Mouse (Mus musculus): Measurements from ENCODE around the gene Oaf. TPM values are rescaled to one million over a fixed set of nuclear protein-coding genes. Genes with fewer than 3 reads are reported as not detected.

The Oaf gene
- polyA plus RNA-seq, 1 experiment from 2014 or later = 17.3 TPM

- H3K27ac ChIP-seq (replicated peaks) = no peak overlapping the region
- H3K27me3 ChIP-seq = peaks cover 20% of the 10 kb centered on the region
- peaks cover 15% of the 10 kb centered on the region for H3K4me1 ChIP-seq (replicated peaks)
- WGBS = 37% methylated on average over 11 of the region's 11 CpGs
- no peak overlapping the region for H3K4me3 ChIP-seq
- peak; percentile 65; the same call in 1 of the 2 replicates for ATAC-seq (ENCODE audit: low read depth)
- H3K36me3 ChIP-seq = no peaks in the 10 kb centered on the region
- no peak overlapping the region for H3K9ac ChIP-seq
- no peaks in the 10 kb centered on the region for H3K9me3 ChIP-seq
- H3K4me2 ChIP-seq = no peak overlapping the region
Measured at GRCm38 (mm10) chr9:43210771-43211450, 28.8 kb downstream of the Oaf start.

DNA sequence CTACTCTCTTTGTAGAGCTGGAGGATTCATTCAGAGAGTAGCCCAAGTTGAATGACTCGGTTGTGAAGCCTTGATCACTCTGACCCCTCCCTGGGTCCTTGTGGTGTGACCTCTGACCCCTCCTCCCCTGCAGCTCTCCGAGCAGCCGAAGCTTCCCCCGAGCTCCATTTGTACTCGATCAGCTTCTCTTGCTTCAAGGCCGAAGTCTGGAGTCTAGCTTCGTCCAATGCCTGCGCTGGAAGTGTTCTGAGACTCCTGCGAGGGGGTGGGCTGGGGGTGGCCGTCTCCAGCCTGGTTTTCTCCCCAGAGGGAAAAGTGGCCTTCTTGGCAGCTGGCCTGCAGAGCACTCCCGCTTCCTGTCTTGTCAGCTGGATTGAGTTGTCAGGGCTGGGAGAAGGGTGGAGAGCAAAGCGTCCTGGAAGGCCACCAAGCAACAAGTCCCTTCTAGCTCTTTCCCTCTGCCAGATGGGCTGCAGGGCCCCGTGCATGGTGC lies 29.5 kb downstream of the Oaf start, which contains the start of gene Pou2f3:
Gene Pou2f3 (minus strand): TSS at position 180 of the 493 bp plus-strand sequence.
- Histone ChIP-seq H3K9me3 (no peaks in the 10 kb centered on the region), H3K27ac (replicated peaks) (no peak within 1 kb of the TSS), H3K27me3 (peaks cover 27% of the 10 kb centered on the region), H3K36me3 (no peaks in the 10 kb centered on the region), H3K4me3 (no peak within 1 kb of the TSS), H3K4me2 (0 out of 2 replicates have a peak within 1 kb of the TSS, but pooled peaks have one; percentile 21), H3K9ac (peak within 1 kb of the TSS; percentile 26), H3K4me1 (replicated peaks) (peaks cover 22% of the 10 kb centered on the region)
- WGBS = 6% methylated on average over 13 of the region's 13 CpGs
- ATAC-seq (ENCODE audit: low read depth) = no peak

DNA sequence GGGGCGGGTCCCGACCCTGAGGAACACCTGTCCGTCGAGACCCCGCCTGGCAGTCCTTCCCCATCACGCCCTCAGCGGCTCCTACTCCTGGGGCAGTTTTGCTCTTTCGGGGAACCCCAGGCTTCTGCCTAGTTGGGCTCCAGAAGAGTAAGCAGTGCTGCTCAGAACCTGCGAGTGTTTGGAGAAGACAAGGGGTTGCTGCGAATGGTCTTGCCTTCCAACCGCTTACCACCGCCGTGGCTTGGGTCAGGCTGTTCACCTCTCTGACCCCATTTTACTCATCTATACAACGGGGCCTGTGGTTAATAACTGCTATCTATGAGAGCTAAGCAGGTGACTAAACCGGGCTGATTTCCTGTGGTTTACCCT lies 33.7 kb downstream of the Oaf start:
- no peak overlapping the region for H3K27ac ChIP-seq (replicated peaks)
- under 1% methylated on average over 15 of the region's 15 CpGs for WGBS
- no peaks in the 10 kb centered on the region for H3K36me3 ChIP-seq
- H3K4me3 ChIP-seq = peak overlapping the region; percentile 22
- ATAC-seq (ENCODE audit: low read depth) = no peak
- peaks cover 60% of the 10 kb centered on the region for H3K27me3 ChIP-seq
- H3K9ac ChIP-seq = peak overlapping the region; percentile 45; the same call in 1 of the 2 replicates
- H3K9me3 ChIP-seq = no peaks in the 10 kb centered on the region
- H3K4me1 ChIP-seq (replicated peaks) = peaks cover 24% of the 10 kb centered on the region
- H3K4me2 ChIP-seq = peak overlapping the region; percentile 49

DNA sequence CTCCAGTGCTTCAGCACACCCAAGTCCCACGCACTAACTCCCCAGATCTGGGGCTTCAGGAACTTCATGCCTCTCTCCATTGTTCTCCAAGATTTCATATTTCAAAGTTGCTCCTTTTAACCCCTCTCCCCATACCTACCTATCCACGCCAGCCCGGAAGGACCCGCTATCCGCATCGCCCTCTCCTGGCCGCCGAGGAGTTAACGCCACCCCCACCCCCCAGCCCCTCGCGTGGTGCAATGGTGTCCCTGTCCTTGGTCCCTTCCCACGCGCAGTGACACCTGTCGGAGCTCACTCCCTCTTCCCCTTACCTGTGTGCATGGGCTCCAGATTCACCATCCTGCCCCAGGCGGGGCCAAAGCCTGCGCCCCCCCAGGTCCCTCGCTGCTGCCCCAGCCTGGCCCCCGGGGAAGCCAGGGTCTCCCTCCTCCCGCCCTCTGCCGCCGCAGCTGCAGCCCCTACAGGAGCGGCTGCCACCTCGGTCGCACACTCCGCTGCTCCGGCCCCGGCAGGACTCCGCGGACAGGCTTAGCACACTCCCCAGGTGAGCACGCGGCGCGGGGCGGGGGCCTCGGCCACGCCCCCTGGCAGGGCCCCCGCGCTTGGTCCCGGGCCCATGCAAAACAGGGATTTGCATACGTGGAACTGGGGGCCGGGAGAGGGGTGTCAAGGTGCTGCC lies 34.2 kb downstream of the Oaf start:
- Histone ChIP-seq H3K36me3 (no peaks in the 10 kb centered on the region), H3K9ac (peak overlapping the region; percentile 45; the same call in 1 of the 2 replicates), H3K27ac (replicated peaks) (no peak overlapping the region), H3K4me3 (peak overlapping the region; percentile 22), H3K9me3 (no peaks in the 10 kb centered on the region), H3K27me3 (peaks cover 60% of the 10 kb centered on the region), H3K4me2 (peak overlapping the region; percentile 49), H3K4me1 (replicated peaks) (peaks cover 20% of the 10 kb centered on the region)
- WGBS = 2% methylated on average over 41 of the region's 41 CpGs
- no peak; the same call in 1 of the 2 replicates for ATAC-seq (ENCODE audit: low read depth)

- Histone ChIP-seq H3K27ac (replicated peaks) (no peak overlapping the region), H3K9ac (no peak overlapping the region), H3K4me1 (replicated peaks) (peaks cover 2% of the 10 kb centered on the region), H3K36me3 (no peaks in the 10 kb centered on the region), H3K9me3 (no peaks in the 10 kb centered on the region), H3K4me3 (no peak overlapping the region), H3K4me2 (no peak overlapping the region), H3K27me3 (peaks cover 46% of the 10 kb centered on the region)
- WGBS = 6% methylated on average over 5 of the region's 5 CpGs
- ATAC-seq (ENCODE audit: low read depth) = no peak
Measured at GRCm38 (mm10) chr9:43200212-43200611, 39.5 kb downstream of the Oaf start.

DNA sequence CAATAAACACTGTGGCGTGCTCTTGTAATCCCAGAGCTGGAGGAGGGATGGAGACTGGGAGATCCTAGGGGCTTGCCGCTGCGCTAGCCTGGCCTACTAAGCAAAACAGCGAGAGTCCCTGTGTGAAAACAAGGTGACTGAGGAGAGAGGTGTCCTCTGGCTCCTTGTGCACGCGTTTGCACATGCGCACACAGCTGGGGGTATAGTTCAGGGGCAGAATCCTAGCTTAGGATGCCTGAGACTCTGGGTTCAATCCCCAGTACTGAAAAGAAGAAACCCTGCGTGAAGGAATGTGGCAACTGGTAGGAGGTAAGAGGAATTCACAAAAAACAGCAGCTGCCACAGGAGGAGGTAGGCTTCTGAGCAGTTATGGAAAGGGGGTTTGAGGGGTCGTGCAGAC lies 45.7 kb downstream of the Oaf start:
- peaks cover 4% of the 10 kb centered on the region for H3K4me1 ChIP-seq (replicated peaks)
- WGBS = 21% methylated on average over 9 of the region's 9 CpGs
- peaks cover 11% of the 10 kb centered on the region for H3K27me3 ChIP-seq
- ATAC-seq (ENCODE audit: low read depth) = no peak
- no peak overlapping the region for H3K4me3 ChIP-seq
- no peaks in the 10 kb centered on the region for H3K9me3 ChIP-seq
- no peak overlapping the region for H3K9ac ChIP-seq
- H3K4me2 ChIP-seq = no peak overlapping the region
- H3K36me3 ChIP-seq = no peaks in the 10 kb centered on the region
- H3K27ac ChIP-seq (replicated peaks) = no peak overlapping the region

GRCm38 (mm10) chr9:43191561-43191960 lies 48.1 kb downstream of the Oaf start:
- WGBS = 44% methylated on average over 4 of the region's 4 CpGs
- Histone ChIP-seq H3K27me3 (peaks cover 6% of the 10 kb centered on the region; the same call in 1 of the 2 replicates), H3K4me1 (replicated peaks) (peaks cover 11% of the 10 kb centered on the region), H3K4me2 (no peak overlapping the region), H3K4me3 (no peak overlapping the region), H3K9me3 (no peaks in the 10 kb centered on the region), H3K9ac (no peak overlapping the region), H3K27ac (replicated peaks) (no peak overlapping the region), H3K36me3 (no peaks in the 10 kb centered on the region)
- ATAC-seq (ENCODE audit: low read depth) = no peak

GRCm38 (mm10) chr9:43189021-43189356 lies 50.7 kb downstream of the Oaf start:
- H3K4me1 ChIP-seq (replicated peaks) = peaks cover 11% of the 10 kb centered on the region
- no peak overlapping the region for H3K4me2 ChIP-seq
- no peak overlapping the region for H3K27ac ChIP-seq (replicated peaks)
- H3K9ac ChIP-seq = no peak overlapping the region
- WGBS = 62% methylated on average over 3 of the region's 3 CpGs
- H3K27me3 ChIP-seq = no peaks in the 10 kb centered on the region
- no peak overlapping the region for H3K4me3 ChIP-seq
- no peak for ATAC-seq (ENCODE audit: low read depth)
- no peaks in the 10 kb centered on the region for H3K36me3 ChIP-seq
- no peaks in the 10 kb centered on the region for H3K9me3 ChIP-seq

DNA sequence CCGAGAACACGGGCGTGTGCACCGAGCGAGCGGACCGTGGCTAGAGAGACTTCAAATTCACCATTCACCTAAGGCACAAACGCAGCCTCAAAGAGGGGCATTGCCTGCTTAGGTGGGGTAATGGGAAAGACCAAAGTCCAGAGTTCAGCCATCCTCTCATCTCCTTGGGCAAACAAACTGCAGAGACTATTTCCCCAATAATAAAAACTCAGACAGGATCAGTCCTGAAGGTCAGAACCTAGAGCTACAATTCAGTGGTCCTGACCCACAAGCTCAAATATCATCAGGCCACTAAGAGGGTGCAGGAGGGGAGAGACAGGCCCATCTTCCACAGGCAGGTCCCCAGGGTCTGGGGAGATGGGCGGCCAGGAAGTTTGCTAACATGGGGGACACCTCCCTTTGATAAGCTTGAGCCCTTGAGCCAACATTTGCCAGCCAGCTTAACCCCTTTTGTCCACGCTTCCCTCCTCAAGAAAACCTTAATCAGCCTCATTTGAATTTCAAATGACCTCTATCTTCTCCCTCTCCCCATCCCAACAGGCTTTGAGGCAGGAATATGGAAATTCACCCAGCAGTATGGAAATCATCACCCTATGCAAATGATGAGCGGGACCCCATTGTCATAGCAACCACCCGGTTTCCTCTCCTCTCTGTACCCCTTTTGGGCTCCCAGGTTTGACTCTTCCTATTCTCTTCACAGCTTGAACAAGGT lies 51.2 kb downstream of the Oaf start:
- Histone ChIP-seq H3K36me3 (no peaks in the 10 kb centered on the region), H3K4me1 (replicated peaks) (peaks cover 11% of the 10 kb centered on the region), H3K27me3 (no peaks in the 10 kb centered on the region), H3K27ac (replicated peaks) (no peak overlapping the region), H3K9ac (no peak overlapping the region), H3K4me2 (no peak overlapping the region), H3K4me3 (no peak overlapping the region), H3K9me3 (no peaks in the 10 kb centered on the region)
- WGBS = 71% methylated on average over 12 of the region's 12 CpGs
- ATAC-seq (ENCODE audit: low read depth) = no peak

DNA sequence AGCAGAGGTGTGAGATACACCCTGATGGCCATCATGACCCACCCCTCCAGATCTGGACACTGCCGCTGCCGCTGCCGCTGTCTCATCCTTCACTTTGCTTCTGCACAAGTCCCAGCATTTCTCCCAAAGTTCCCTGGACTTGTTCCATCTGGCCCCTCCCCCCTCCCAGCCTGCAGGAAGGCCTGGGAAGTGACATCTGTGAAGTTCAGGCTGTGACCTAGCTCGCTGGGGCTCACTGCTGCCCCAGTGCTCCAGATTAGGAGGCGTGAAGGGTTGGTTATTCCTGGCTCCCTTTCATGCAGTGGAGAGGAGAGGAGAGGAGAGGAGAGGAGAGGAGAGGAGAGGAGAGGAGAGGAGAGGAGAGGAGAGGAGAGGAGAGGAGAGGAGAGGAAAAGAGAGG lies 60.1 kb downstream of the Oaf start:
- no peak overlapping the region for H3K4me2 ChIP-seq
- no peaks in the 10 kb centered on the region for H3K9me3 ChIP-seq
- 52% methylated on average over 5 of the region's 5 CpGs for WGBS
- H3K4me3 ChIP-seq = no peak overlapping the region
- no peaks in the 10 kb centered on the region for H3K27me3 ChIP-seq
- H3K36me3 ChIP-seq = no peaks in the 10 kb centered on the region
- no peak overlapping the region for H3K27ac ChIP-seq (replicated peaks)
- no peak overlapping the region for H3K9ac ChIP-seq
- ATAC-seq (ENCODE audit: low read depth) = no peak
- no peaks in the 10 kb centered on the region for H3K4me1 ChIP-seq (replicated peaks)

GRCm38 (mm10) chr9:43178172-43178571 lies 61.5 kb downstream of the Oaf start:
- ATAC-seq (ENCODE audit: low read depth) = no peak
- Histone ChIP-seq H3K4me3 (no peak overlapping the region), H3K36me3 (no peaks in the 10 kb centered on the region), H3K27me3 (no peaks in the 10 kb centered on the region), H3K27ac (replicated peaks) (no peak overlapping the region), H3K4me1 (replicated peaks) (no peaks in the 10 kb centered on the region), H3K9ac (no peak overlapping the region), H3K4me2 (no peak overlapping the region), H3K9me3 (no peaks in the 10 kb centered on the region)
- WGBS = 54% methylated on average over 7 of the region's 7 CpGs

All from neural tube, embryonic 13.5 days (tissue).